Mouse (Mus musculus): Measurements from ENCODE around the gene Trpc7.

GRCm38 (mm10) chr13:56726551-56726950 lies 169.2 kb downstream of the Trpc7 start:
- TF ChIP-seq MAFK (IDR thresholded peaks at IDR 0.05; ENCODE audit: insufficient read depth, low read depth, low read length) (no peak), CHD2 (IDR thresholded peaks at IDR 0.05; ENCODE audit: low read depth, low read length) (no peak), ZC3H11A (IDR thresholded peaks at IDR 0.05; ENCODE audit: borderline replicate concordance, low read depth, low read length) (no peak), HCFC1 (IDR thresholded peaks at IDR 0.05; ENCODE audit: borderline replicate concordance, insufficient read depth, low read length) (no peak)

Measured in ES-E14 (cell line).